Mouse (Mus musculus) heart, adult 9 months (tissue): Measurements from ENCODE around the gene Gm36245.
"Not testable (repeated sequence)": the region's sequence is repeated elsewhere in the genome, so short reads cannot be mapped to it uniquely, and the experiment has no call there.

Source experiments
- DNase-seq, 2 experiments: peaks; one replicate each; pipeline ENCODE4 v3.0.0; 2022; ENCODE audit warnings: low spot score in 2 of 2

Gm36245 gene

DNA sequence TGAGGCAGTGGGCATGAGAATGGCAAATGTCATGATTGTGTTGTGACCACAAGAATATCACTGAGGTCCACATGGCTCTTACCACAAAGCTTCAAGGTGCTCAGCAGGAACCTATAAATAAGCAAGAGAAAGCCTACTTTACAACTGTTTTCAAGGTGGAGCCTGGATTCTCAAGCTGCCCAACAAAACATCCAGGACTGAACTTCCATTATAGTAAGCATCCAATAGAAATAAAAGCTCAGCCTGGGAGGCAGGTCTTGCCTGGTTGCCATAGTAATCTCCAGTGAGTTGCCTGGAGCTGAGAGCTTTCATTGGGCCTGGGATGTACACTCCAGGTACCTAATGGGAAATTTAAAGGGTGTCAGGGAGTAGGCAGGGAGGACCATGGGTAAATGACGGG is at the start of gene Gm36245:
Gene Gm36245, plus strand, starts transcription at position 301 of the 400 bp plus-strand sequence.
- DNase-seq: no peak

DNA sequence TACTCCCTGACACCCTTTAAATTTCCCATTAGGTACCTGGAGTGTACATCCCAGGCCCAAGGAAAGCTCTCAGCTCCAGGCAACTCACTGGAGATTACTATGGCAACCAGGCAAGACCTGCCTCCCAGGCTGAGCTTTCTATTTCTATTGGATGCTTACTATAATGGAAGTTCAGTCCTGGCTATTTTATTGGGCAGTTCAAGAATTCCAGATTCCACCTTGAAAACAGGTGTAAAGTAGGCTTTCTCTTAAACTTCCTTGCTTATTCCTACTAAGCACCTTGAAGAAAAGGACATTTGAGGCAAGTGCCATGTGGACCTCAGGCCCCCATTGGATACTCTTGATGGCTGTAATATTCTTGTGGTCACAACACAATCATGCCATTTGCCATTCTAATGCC is 37.3 kb upstream of the Gm36245 start, which contains the start of gene 1700025B11Rik:
Gene 1700025B11Rik, minus strand, starts transcription at position 101 of the 400 bp plus-strand sequence.
- DNase-seq: no peak

DNA sequence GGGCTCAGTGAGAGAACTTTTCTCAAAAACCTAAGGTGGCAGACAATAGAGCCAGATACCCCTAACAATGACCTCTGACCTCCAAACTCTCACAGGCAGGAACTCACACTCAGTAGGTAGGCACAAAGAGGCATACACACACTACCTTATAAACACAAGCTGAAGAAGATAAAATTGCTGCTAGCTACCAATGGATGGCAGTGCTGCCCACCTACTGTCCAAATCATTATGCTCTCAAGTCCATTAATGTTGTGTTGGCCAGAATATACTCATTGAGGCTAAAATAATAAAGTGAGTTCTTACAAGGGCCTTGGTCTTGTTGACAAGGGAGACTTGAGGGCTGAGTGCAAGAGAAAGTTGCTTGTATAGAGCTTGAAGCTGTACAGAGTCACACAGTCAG is 35.8 kb upstream of the Gm36245 start:
- no peak for DNase-seq

DNA sequence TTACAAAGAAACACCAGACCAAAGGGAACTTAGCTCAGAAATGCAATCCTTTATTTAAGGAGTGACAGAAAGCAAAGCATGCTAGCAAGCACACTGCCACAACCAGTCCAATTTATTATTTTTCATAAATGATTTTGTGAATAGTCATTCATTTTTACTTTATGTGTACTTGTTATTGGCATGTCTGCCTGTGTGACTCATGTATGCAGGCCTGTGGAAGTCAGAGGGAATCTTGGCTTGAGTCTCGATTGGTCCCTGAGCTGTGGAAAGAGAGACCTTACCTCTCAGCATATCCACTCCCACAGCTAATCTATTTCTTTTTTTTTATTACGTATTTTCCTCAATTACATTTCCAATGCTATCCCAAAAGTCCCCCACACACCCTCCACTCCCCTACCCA is 20.3 kb upstream of the Gm36245 start:
- DNase-seq: peak in 1 of 2 experiments; percentile 17

DNA sequence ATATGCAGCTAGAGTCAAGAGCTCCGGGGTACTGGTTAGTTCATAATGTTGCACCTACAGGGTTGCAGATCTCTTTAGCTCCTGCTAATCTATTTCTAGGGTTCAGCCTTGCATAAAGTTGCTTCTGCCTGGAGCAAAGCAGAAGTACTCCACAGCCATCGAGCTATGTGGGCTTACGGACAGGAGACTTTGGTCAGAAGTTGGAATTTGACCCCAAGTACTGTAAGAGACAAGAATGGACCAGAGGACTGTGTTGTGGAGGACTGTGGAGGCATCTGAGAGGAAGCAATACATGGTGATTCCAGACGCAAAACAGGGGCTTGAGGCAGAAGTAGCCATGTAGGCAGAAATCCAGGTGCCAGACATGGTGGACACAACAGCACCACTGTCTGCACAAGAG is 19.7 kb upstream of the Gm36245 start:
- no peak for DNase-seq

DNA sequence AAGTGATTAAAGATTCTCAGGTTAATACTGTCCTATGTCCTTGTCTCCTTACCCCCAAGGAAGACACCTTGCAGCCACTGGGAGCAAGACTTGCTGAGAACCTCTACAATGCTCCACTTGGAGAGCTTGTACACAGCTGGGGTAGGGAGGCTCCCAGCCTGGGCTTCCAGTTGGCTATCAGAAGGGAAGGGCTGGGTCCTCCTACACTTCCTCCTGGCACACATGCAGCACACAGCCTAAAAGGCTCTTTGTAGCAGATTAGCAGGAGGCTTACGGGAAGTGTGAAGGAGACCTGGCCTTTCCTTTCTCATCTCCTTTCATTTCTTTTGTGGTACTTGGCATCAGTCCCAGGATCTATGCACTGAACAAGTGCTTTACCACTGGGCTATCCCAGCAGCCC is 17.4 kb upstream of the Gm36245 start:
- DNase-seq: peak; percentile 77 to 87

DNA sequence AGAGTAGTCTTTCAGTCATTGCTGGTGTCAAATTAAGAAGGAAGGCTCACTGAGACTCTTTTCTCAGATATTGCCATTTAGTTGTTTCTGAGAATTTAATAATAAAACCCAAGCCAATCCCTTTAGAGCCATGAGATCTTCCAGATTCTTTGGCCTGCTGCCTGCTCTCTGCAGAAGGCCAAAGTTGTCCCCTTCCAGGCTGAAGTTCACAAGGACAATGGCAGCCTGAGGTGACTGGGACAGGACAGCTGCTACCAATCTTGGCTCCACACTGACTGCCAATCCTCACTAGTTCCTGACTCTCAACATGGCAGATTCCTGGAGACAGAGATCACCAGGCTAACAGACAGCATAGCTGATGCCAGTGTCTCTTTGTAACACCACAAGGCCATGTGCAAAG is 12.0 kb upstream of the Gm36245 start:
- peak; percentile 44 to 51 for DNase-seq

DNA sequence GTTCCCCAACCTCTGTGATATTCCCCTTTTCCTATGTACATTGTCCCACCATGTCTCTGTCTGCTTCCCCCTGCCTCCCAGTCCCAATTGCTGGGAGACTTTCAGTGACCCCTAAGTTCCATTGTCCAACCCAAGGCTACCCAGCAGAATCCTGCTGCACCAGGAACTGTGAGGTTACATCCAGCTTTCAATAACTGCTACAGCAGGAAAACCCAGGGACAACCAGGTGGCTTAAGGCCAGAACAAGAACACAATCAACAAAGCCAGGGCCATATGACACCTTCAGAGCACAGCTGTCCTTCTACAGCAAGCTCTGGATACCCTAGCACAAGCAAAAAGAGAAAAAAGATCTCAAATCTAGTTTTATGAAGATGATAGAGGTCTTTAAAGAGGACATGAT is 10.1 kb upstream of the Gm36245 start:
- peak in 1 of 2 experiments; percentile 30 for DNase-seq

DNA sequence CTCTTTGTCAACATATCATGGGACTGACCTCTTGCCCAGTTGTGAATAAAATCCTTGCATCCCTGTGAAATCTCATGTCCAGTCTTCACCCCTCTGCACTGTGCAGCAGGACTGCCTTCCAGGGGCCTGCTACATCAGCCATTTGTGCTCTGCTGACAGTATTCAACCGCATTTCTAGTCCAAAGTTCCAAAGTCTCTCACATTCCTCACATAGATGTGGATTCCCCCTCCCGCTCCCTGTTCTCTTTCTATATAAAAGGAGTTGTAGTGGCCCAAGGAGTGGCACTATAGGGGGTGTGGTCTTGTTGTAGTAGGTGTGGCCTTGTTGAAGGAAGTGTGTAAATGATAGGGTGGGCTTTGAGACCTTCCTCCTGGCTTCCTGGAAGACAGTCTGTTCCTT is 8.2 kb upstream of the Gm36245 start:
- DNase-seq: no peak

DNA sequence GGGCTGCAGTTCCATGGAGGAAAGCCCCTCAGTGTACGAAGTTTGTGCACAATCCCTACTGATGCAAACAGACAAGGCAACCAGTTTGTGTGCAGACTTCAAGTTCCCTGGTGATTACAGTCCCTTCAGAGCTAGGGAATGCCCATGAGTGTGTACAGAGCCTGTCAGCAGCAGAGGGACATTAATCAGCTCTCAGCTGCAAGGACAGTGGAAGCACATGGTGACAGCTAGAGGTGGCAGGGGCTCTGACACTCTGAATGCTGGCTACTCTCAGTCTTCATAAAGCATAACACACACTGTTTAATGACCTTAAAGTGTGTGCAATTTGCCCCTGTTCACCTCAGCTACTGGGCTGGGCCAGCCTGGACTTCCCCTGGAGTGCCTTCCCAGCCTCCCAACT is 5.5 kb upstream of the Gm36245 start:
- no peak for DNase-seq

DNA sequence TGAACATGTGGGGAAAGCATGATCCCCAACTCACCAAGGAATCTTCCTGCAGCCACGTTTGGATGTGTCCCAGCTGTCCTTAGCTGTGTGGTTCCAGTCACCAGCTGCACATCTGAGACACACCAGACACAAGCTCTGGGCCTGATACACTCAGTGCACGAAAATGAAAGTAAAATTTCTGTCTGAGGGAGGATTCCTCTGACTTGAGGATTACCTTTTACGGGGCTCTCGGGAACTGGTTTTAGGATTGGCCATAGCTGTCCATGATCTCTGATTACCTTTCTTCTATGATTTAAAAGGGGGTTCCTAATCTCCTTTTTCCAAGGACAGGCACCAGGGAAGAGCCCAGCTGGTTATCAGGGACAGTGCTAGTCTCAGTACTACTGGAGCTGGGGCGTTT is 3.1 kb upstream of the Gm36245 start, which contains the start of gene Apol10b:
Gene Apol10b, minus strand, starts transcription at position 165 of the 400 bp plus-strand sequence.
- DNase-seq: peak; percentile 31 to 36

DNA sequence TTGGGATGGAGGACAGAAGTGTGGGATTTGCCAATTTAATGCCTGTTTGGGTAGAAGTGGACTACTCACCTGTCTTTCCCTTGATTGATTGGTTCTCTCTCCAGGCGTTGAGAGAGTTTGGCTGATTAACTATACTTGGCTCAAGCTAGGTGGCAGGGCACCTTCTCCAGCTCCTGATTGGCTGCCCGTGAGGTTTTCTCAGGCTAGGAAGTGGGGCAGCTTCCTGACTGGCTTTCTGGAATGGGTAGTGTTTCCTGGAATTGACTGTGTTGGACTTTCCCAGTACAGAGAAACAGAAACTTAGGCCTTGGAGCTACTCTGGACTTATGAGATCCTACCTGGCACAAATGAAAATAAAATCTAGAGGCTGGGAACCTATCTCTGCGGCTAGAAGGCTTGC is 629 bp upstream of the Gm36245 start:
- DNase-seq: peak; percentile 24 to 46

DNA sequence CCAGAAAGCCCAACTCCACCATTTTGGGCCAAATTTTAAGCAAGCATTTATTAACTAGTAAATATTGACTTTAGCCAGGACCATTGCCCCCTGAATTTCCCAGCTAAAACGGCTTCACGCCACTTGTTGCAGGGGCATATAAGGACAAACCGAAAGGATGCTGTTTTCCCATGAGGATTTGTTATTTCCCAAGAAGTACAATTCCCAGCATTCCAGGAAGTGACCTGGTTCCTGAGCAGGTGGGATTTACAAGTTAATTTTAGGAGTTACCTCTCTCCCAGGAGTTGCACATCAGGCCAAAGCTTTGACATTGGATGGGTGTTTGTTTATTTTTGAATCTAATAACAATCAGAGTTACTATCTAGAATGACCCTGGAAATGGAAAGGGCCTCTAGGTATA is 7.0 kb downstream of the Gm36245 start:
- peak; percentile 14 to 45 for DNase-seq

DNA sequence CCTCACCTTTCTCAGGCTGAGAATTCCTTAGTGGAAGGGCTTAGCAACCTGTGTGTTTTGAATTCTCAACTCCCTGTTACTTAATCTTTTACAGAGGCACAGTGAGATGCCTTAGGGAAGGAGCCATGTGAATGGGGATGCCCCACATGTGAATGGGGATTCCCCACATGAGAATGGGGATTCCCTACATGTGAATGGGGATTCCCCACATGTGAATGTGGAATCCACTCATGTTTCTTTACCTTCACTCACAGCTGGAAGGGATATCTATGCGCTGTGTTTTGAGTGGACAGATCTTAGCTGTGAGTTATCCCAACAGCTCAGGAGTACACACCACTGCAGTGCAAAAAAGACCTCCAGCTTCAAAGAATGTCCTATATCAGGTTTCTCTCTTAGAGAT is 25.7 kb downstream of the Gm36245 start:
- DNase-seq: no peak

DNA sequence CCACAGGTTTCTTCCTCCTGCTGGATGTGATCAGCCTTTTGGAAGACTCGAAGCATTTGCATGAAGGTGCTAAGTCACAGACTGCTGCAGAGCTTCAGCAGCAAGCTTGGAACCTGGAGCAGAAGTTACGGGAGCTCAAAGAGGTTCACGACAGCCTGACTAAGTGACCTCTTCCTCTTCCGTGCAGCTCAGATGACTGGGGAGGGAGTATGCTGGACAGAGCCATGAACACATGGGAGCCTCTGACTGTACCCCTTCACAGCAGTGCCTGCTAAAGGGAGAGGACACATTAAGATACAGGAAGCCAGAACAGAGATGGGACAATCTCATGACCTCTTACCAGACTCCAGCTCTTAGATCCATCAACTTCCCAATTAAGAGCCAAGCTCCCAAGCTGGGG is 27.4 kb downstream of the Gm36245 start:
- DNase-seq: not testable (repeated sequence)

DNA sequence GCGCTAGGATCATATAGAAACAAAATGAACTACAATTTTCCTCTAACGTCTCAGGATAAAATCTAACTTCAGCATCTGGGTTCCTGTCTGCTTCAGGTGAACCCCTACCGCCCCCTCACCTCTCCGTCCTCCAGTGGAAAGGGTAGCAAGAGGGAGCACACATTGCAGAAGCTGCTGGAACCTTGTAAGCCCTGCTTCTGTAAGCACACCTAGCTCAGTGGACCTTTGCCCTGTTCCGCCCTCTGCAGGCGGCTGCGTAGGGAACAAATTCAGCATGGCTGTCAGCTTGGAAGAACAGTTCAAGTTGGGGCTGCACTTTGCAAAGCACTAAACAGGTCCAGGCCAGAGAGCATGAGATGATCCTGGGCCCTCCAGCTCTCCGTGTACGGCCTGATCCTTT is 29.6 kb downstream of the Gm36245 start:
- DNase-seq: not testable (repeated sequence)

DNA sequence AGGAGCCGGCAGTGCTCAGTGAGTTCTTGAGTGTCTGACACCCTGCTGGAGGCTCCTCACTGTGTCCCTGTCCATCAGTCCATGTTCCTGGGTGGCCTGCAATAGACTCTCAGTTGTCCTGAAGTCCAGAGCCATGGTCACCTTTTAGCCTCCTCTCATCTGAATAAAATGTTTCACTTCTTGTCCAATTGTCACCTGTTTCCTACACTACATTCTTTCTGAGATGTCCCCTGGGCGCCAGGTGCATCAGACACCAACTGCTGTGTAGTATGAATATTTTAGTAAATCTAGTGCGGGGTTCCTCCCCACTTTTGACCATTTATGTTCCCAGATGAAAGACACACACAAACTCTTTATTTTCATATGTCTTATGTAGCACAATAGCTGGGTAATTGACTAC is 30.8 kb downstream of the Gm36245 start:
- not testable (repeated sequence) for DNase-seq

DNA sequence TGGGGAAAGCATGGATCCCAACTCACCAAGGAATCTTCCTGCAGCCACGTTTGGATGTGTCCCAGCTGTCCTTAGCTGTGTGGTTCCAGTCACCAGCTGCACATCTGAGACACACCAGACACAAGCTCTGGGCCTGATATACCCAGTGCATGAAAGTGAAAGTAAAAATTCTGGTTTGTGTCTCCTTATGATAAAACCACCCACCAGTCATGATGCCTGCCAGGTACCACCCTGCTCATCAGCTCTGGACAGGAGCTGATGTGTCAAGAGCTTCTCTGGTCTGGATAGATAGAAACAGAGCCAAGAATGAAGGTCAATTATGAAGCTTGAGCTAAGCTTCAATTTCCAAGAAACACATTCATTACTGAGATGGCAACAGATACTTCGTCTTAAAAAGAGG is 44.1 kb downstream of the Gm36245 start, which contains the start of gene Apol11b:
Gene Apol11b, minus strand, starts transcription at position 111 of the 400 bp plus-strand sequence.
- DNase-seq: not testable (repeated sequence)

DNA sequence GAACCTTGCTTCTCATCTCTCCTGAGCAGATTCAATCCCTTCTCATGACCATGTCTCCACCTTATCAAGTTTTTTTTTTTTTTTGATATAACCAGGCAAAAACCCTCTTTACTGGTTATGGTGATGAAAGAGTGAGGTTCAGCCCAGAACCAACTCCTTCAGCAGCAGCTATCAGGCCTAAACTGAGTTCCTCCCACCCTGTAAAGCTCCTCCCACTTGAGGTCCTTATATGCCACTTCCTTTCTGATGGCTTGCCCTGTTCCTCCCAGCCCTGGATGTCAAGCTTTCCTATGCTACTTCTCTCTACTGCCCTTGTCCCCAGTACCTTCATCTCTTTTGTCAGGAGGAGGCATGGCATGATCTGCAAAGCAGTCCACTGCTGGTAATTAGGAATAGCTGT is 52.1 kb downstream of the Gm36245 start:
- DNase-seq: not testable (repeated sequence)
